Mouse (Mus musculus) lung, adult 18-20 months (tissue): ENCODE data around the gene Pld3.
"Not testable (repeated sequence)": the region's sequence is repeated elsewhere in the genome, so short reads cannot be mapped to it uniquely, and the experiment has no call there.

Experiments
- DNase-seq, 2 experiments: peaks; one replicate each; pipeline ENCODE4 v3.0.0; 2022; ENCODE audit warnings: mixed read lengths in 2 of 2

Gene Pld3

GRCm38 (mm10) chr7:27520599-27520998 lies 32.4 kb downstream of the Pld3 start:
- DNase-seq, result peak; percentile 54 to 67

DNA sequence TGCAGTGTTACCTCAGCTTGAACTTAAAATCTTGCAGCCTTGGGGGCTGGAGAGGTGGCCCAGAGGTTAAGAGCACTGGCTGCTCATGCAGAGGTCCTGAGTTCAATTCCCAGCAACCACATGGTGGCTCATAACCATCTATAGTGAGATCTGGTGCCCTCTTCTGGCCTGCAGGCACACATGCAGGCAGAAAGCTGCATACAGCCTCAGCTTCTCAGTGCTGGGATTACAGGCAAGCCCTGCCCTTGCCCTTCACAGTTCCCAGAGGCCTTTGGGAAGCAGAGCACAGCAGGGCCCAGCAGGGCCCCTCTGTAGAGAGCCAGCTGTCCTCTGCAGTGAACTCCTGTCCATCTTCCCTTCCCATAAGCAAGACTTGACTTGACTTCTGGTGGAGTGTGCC lies 32.9 kb downstream of the Pld3 start:
- DNase-seq, result no peak

DNA sequence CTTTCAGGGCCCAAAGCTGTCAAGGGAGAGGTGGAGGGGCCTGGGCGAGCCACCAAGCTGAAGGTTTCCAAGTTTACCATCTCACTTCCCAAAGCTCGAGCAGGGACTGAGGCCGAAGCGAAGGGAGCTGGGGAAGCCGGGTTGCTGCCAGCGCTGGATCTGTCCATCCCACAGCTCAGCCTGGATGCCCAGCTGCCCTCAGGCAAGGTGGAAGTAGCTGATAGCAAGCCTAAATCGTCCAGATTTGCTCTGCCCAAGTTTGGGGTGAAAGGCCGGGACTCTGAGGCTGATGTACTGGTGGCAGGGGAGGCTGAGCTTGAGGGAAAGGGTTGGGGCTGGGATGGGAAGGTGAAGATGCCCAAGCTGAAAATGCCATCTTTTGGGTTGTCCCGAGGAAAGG lies 34.7 kb downstream of the Pld3 start:
- DNase-seq, result no peak

GRCm38 (mm10) chr7:27514961-27515360 lies 38.1 kb downstream of the Pld3 start:
- DNase-seq, result no peak

DNA sequence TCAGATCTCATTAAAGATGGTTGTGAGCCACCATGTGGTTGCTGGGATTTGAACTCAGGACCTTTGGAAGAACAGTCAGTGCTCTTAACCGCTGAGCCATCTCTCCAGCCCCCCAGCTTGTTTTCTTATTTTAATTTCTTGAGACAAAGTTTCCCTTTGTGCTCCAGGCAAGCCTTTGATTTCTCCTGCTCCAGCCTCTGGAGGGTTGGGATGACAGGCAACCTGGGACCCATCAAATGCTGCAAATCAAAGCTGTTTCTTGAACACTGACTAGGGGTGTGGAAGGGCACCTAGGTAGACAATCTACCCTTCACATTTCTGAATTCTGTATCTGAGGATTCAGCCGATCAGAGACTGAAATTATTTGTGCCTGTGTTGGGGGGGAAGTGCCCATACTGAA lies 42.2 kb downstream of the Pld3 start:
- no peak for DNase-seq

DNA sequence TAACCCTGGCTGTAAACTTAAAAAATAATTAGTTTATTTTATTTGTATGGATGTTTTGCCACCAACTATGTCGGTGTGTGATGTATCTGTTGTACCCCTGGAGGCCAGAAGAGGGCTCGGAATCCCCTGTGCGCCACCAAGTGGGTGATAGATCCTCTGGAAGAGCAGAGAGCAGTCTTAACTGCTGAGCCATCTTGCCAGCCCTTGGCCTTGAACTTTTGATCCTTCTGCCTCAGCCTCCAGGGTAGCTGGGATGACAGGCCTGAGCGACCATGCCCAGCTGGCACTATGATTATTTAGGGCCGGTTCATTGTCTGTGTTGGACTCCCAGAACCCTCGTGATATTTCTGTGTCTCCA lies 44.4 kb downstream of the Pld3 start:
- DNase-seq, result peak; percentile 75

DNA sequence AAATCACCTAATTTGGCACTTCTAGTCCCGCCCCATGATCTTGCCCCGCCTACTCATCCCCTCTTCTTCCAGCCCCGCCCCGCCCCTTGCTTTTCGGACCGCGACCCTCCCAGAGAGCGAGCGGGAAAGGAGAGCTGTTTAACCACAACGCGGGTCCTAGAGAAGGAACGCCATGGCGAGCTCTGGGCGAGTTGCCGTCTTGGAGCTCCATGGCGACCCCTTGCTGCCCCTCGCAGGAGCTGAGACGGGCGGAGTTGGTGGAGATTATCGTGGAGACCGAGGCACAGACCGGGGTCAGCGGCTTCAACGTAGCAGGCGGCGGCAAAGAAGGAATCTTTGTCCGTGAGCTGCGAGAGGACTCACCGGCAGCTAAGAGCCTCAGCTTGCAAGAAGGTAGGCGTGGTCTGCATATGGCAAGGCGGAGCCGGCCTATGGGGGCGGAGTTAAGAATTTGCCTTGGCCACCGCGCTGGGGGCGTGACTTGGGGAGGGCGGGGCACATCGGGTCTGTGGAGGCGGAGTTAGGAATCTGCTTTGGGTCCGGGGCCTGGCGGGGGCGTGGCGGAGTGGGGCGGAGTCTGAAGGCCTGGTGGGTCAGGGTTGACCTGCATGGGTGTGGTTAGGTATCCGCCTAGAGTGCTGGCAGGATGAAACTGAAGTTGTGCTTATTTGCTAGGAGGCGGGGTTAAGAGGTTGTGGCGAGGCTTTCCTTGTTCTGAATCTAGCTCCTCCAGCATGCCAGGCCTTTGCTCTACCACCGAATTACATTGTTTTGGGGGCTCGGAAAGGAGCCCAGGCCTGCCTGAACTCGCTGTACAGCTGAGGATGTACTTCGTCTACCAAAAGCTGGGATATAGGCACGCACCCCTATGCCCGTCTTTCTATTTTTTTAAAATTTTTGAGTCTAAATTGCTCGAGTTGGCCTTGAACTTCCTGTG lies 45.0 kb downstream of the Pld3 start:
- DNase-seq, result peak; percentile 99

- peak in 1 of 2 experiments; percentile 12 for DNase-seq
Observed at GRCm38 (mm10) chr7:27506765-27507370, 46.1 kb downstream of the Pld3 start.

- peak; percentile 62 to 78 for DNase-seq
Observed at GRCm38 (mm10) chr7:27501620-27502019, 51.4 kb downstream of the Pld3 start.

DNA sequence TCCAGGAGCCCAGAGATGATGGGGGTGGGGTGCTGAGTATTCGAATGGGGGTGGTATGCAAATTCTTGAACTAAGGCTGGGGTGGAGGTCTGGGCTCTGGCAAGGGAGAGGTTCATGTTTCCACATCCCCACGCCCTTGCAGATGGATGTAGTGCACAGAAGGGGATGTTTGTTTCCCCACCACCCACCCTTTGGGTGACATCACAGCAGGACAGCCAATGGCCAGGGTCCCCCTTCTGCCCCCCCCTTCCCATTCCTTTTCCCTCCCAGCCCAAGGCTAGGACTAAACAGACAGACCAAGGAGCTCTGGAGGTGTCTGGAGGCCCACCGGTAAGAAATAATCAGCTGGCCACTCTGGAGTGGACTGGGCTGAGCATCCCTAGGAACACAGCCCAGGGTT lies 54.0 kb downstream of the Pld3 start, which contains the start of gene Prx:
TSS of gene Prx (plus strand) at position 289 of the 400 bp plus-strand sequence.
- peak in 1 of 2 experiments; percentile 19 for DNase-seq

GRCm38 (mm10) chr7:27494659-27495367 lies 58.2 kb downstream of the Pld3 start:
- not testable (repeated sequence) for DNase-seq

DNA sequence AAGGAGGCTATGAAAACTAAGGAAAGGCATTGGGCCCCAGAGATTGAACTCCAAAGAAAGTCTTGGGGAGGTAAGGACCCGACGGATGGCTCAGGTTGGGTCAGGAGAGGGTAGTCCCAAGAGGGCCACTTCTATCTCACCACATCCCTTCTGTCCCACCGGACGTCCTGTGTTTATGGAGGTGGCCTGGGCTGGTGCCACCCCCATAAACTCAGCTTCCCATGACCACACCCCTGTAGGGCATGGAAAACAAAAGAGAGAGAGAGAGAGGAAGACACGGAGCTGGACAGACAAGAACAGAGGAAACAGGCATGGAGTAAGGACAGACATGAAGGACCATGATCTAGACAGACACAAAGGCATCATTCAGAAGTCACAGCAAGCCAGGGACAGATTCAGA lies 59.6 kb downstream of the Pld3 start:
- DNase-seq, result no peak

- no peak for DNase-seq
Observed at GRCm38 (mm10) chr7:27493022-27493421, 60.0 kb downstream of the Pld3 start.

DNA sequence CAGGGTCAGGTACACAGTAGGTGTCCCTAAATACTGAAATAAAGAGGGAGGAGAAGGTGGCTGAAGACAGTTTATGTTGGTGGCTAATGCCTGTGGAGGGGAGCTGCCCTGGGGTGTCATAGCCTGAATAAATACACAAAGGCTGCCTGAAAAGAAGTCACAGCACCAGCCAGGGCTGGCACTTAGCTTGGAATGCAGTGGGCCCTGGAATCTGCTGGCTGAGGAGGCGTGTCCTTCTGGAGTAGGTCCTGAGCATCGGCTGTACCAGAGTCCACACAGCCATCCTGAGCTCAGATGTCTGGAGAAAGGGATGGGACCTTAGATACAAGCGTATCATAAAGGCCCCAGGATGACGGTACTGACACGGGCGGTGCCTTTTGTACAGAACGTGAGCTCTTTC lies 61.2 kb downstream of the Pld3 start:
- DNase-seq, result peak; percentile 58 to 62

DNA sequence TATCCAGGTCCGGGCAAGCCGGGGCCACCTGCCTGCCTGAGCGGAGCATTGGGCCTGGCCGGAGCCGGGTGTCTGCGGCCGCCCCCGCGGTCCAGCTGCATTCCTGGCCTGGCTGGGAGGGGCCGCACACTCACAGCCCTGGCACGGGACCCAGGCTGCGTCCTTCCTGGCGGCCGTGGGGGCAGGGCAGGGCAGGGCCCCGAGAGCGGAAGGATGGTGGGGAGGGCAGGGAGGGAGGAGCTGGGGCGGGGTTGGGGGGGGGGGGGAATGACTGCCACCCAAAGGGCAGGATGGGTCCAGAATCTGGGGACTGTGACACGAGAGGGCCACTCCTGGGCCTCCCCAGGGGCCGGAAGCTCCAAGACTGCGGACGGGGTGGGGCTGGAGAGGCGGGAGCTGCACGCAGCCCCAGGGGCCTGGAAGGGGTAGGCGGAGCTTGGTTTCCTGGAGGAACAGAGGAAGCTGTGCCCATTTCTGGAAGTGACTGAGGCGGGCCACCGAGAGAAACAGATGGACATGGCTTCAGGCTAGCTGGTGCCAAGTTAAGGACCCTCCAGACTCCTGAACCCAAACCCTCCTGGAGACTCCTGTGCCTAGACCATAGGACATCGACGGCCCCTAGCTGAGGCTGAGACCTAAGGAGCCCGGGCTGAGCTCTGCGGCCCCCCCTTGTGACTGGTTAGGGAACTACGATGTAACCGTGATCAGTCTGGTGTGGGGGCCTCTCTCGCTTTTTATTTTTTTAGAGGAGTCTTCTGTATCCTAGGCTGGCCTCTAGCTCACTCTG lies 62.3 kb downstream of the Pld3 start:
- DNase-seq, result peak; percentile 97 to 98

DNA sequence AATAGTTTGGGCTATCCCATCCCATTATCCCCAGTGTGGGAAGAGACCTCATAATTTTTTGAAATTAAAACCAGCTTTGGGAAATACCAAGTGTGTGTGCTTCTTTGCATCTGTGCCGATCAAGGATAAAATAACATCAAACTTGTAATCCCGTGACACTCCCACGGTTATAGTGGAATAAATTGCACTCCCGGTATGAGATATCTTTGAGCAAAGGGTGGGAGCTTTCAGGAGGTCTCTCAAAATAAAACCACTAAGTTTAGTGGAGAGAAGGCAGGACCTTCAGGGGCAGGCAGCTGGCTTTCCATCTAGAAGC lies 62.8 kb downstream of the Pld3 start:
- DNase-seq, result no peak

- no peak for DNase-seq
Observed at GRCm38 (mm10) chr7:27489270-27489869, 63.6 kb downstream of the Pld3 start.

- DNase-seq, result peak; percentile 74 to 86
Observed at GRCm38 (mm10) chr7:27487740-27488268, 65.2 kb downstream of the Pld3 start.

DNA sequence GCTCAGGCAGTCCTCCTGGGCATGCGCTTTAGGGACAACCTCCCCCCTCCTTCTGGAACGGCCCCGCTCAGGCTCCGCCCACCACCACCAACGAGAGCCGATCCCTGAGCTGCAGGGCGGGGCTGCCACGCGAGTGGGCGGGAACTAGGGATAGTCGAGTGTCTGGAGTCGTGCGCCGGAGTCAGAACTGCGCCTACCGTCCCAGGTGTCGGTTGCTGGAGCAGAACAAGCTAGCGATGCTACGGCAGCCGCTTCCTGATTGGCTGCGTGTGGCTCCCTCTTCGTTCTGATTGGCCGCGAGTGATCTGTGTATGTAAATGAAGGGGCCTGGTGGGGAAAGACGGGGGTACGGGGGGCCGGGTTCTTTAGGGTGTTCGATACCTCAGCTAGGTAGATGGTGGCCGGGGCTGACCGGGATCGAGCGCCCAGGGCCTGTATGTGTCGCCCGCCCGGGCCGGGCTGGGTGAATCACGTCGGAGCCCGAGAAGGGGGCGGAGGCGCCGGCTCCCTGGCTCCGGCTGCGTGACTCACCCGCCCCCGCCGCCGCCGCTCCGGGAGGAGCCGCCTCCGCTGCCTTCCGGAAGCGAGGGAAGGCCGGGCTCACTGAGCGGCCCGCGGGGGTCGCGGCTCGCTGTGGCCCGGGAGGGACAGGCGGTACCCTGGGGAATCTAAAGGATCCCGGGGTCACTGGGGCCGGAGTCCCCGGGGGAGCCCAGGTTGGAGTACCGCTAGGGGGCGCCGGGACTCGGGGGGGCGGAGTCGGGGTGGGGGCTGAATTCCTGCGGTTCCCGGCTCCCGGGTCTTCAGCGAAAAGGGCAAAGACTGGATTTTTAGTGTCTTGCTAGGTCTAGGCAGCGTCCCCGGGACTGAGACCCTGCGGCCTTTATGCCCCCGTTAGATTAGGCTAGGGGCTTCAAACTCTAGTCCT lies 66.0 kb downstream of the Pld3 start, which contains the start of gene Sertad1:
TSS of gene Sertad1 (plus strand) at position 141 of the 928 bp plus-strand sequence.
- peak; percentile 100 for DNase-seq

DNA sequence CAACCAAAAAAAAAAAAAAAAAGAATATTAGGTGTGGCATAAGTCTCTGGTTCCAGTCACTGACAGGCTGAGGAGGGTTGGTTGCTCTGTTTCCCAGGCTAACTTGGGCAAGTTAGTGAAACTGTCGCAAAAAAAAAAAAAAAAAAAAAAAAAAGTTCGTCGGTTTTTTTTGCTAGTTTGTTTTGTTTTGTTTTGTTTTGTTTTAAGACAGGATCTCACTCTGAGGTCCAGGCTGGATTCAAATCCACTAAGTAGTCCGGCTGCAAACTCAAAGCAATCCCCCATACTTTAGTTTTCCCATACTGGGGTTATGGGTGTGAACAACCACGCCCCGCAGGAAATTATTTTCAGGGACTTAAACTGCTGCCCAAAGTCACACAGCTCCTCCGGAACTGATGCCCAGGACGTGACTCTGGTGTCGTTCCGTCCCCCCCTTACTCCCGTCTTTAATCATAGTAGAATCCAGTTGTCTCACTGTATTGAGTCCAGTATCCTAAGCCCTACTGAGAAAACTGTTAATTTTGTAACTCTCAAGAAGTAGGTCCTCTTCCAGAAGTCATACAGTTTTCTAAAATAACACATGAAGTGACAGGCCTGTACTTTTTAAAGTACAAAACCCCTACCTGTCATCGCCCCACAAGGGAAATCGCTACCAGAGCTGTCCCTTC lies 66.8 kb downstream of the Pld3 start:
- DNase-seq, result peak; percentile 53 to 62
